10 mouse cellular contexts compared by ENCODE assay signal in genomic region chr5:106773201-106773934, GRCm38 (mm10).
A peak's percentile ranks its signal among the peaks of the same experiment; 100 is the strongest.
DNase-seq lines count a peak whose midpoint lies in the region; ATAC-seq and TF ChIP-seq lines count a peak whose summit lies in the region.
"Had no signal": no experiment of that assay in that cellular context is flagged by ENCODE, and none has a peak within 500 bp of the region (broad histone marks: within the 10 kb centered on the region; RNA-seq: fewer than 3 reads in every experiment).

No protein-coding gene starts in this region.

- TF ChIP-seq CTCF in layer of hippocampus, adult 2 months (conservative IDR thresholded peaks at IDR 0.05) = no peak

- H3K4me3 ChIP-seq in layer of hippocampus, adult 2 months = no peak overlapping the region
- H3K4me3 ChIP-seq in hindbrain, embryonic 11.5 days (ENCODE audit: low read depth, low read length) = no peak overlapping the region
- no peak overlapping the region for H3K4me3 ChIP-seq in midbrain, embryonic 14.5 days (replicated peaks; ENCODE audit: low read depth, low read length)
- H3K4me3 ChIP-seq: heart, embryonic 13.5 days had no signal

- H3K9ac ChIP-seq in hindbrain, embryonic 11.5 days (ENCODE audit: low read depth, low read length) = no peak overlapping the region
- no peak overlapping the region for H3K9ac ChIP-seq in midbrain, embryonic 14.5 days (replicated peaks; ENCODE audit: low read length)
- H3K9ac ChIP-seq: heart, embryonic 13.5 days; liver, embryonic 14.5 days had no signal

- H3K27ac ChIP-seq in layer of hippocampus, adult 2 months = peak overlapping the region; percentile 15
- H3K27ac ChIP-seq in hindbrain, embryonic 11.5 days (ENCODE audit: low read depth, low read length) = peak overlapping the region; percentile 42; the same call in 1 of the 2 replicates
- peak overlapping the region; percentile 49 for H3K27ac ChIP-seq in midbrain, embryonic 14.5 days (replicated peaks; ENCODE audit: low read depth, low read length)
- H3K27ac ChIP-seq: heart, embryonic 13.5 days; liver, embryonic 14.5 days had no signal

- H3K27me3 ChIP-seq in hindbrain, embryonic 11.5 days (ENCODE audit: control insufficient read depth, insufficient read depth, low read length) = no peaks in the 10 kb centered on the region
- no peaks in the 10 kb centered on the region for H3K27me3 ChIP-seq in midbrain, embryonic 14.5 days (ENCODE audit: control insufficient read depth, insufficient read depth, low read length)

- no peak for DNase-seq in layer of hippocampus, adult 2 months (ENCODE audit: low spot score in 2 of 2)
- no peak for DNase-seq in layer of hippocampus, adult 9-11 months
- DNase-seq in embryo, embryonic 11 days = peak; percentile 62
- DNase-seq in hindbrain, embryonic 11.5 days (ENCODE audit: low spot score) = peak; percentile 33
- DNase-seq in midbrain, embryonic 14.5 days = peak; percentile 57
- DNase-seq in spleen, postnatal 14 days (ENCODE audit: low spot score in 2 of 2) = no peak

- peak; percentile 49; the same call in 1 of the 2 replicates for ATAC-seq in hindbrain, embryonic 11.5 days (ENCODE audit: low FRiP score)
- ATAC-seq in midbrain, embryonic 14.5 days (ENCODE audit: low FRiP score, low TSS enrichment) = peak; percentile 50; the same call in 1 of the 2 replicates
- no peak for ATAC-seq in activated CD4-positive, CD25-positive, alpha-beta regulatory T cell, adult 4 months
- ATAC-seq in cerebellum, adult (ENCODE audit: insufficient number of reproducible peaks, low FRiP score, low TSS enrichment) = no peak

- no peak overlapping the region for H3K4me2 ChIP-seq in hindbrain, embryonic 11.5 days (replicated peaks; ENCODE audit: low read depth, low read length)
- no peak overlapping the region for H3K4me2 ChIP-seq in midbrain, embryonic 14.5 days (ENCODE audit: low read length)
- H3K4me2 ChIP-seq: heart, embryonic 13.5 days had no signal

- no peaks in the 10 kb centered on the region for H3K36me3 ChIP-seq in hindbrain, embryonic 11.5 days (ENCODE audit: control insufficient read depth, insufficient read depth, low read length)
- H3K36me3 ChIP-seq in midbrain, embryonic 14.5 days (ENCODE audit: control insufficient read depth, insufficient read depth, low read length) = no peaks in the 10 kb centered on the region
- H3K36me3 ChIP-seq: heart, embryonic 13.5 days had no signal

- 40% methylated on average over 3 of the region's 3 CpGs for WGBS in hindbrain, embryonic 11.5 days
- WGBS in midbrain, embryonic 14.5 days = 20% methylated on average over 3 of the region's 3 CpGs

- H3K9me3 ChIP-seq in hindbrain, embryonic 11.5 days (ENCODE audit: control insufficient read depth, low read length) = no peaks in the 10 kb centered on the region
- H3K9me3 ChIP-seq in midbrain, embryonic 14.5 days (ENCODE audit: control insufficient read depth, low read length) = no peaks in the 10 kb centered on the region
- H3K9me3 ChIP-seq: heart, embryonic 13.5 days had no signal

- H3K4me1 ChIP-seq in hindbrain, embryonic 11.5 days (replicated peaks; ENCODE audit: control insufficient read depth, insufficient read depth, low read length) = no peaks in the 10 kb centered on the region
- peaks cover 9% of the 10 kb centered on the region for H3K4me1 ChIP-seq in midbrain, embryonic 14.5 days (ENCODE audit: control insufficient read depth, insufficient read depth, low read length)
- H3K4me1 ChIP-seq: heart, embryonic 13.5 days had no signal

Comparison
In these comparisons a context has a peak if more than half of its experiments do, and no peak if none do; other contexts are left out.
1. DNase-seq: peak in embryo, embryonic 11 days (single experiment), hindbrain, embryonic 11.5 days (single experiment) and midbrain, embryonic 14.5 days (single experiment); none in layer of hippocampus, adult 2 months (0 of 2), layer of hippocampus, adult 9-11 months (single experiment) and spleen, postnatal 14 days (0 of 2).
2. ATAC-seq: peak in hindbrain, embryonic 11.5 days (single experiment) and midbrain, embryonic 14.5 days (single experiment); none in activated CD4-positive, CD25-positive, alpha-beta regulatory T cell, adult 4 months (single experiment) and cerebellum, adult (single experiment).
3. Peak in every context shown above with its lines, with median percentiles within 50 percentile points of each other: H3K27ac ChIP-seq.